Mouse (Mus musculus): ENCODE measurements around the gene Rhobtb1. TPM values are rescaled to one million over a fixed set of nuclear protein-coding genes. Genes with fewer than 3 reads are reported as not detected.

The Rhobtb1 gene
- polyA plus RNA-seq, 1 experiment from 2014 or later: 14.0 TPM

GRCm38 (mm10) chr10:69331231-69331630, 180.0 kb downstream of the Rhobtb1 start:
- WGBS: 87% methylated on average over 6 of the region's 6 CpGs

DNA sequence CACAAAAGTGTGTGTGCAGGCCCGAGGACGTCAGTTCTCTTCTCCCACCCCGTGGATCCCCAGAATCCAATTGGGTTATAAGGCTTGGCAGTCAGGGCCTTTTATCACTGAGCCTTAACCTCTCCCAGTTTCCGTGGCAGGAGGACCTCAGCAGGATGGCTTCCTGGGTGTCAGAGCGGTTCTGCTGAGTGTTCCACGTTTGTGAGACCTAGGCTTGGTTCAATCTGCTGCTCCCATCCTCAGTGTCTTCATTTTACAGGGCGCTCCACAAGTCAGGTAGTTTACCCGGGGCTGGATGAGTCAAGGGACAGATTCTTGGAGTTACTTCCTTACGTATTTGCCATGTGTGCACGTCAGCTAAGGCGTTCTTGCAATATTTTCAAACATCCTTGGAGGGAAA, 182.0 kb downstream of the Rhobtb1 start:
- WGBS: 93% methylated on average over 11 of the region's 11 CpGs
- Histone ChIP-seq H3K4me3 (no peak overlapping the region), H3K27ac (no peak overlapping the region), H3K27me3 (ENCODE audit: poor library complexity, severe bottlenecking) (no peaks in the 10 kb centered on the region), H3K9me3 (no peaks in the 10 kb centered on the region), H3K36me3 (replicated peaks) (peaks cover 54% of the 10 kb centered on the region), H3K4me1 (peaks cover 12% of the 10 kb centered on the region)
- no peak for DNase-seq (ENCODE audit: extremely low spot score, low spot score)

More at GRCm38 (mm10) chr10:69331231-69331630, 180.0 kb downstream of the Rhobtb1 start:
- Histone ChIP-seq H3K4me3 (no peak overlapping the region), H3K36me3 (replicated peaks) (peaks cover 34% of the 10 kb centered on the region), H3K27ac (no peak overlapping the region), H3K4me1 (peaks cover 12% of the 10 kb centered on the region), H3K27me3 (ENCODE audit: poor library complexity, severe bottlenecking) (no peaks in the 10 kb centered on the region), H3K9me3 (no peaks in the 10 kb centered on the region)
- DNase-seq (ENCODE audit: extremely low spot score, low spot score): no peak

DNA sequence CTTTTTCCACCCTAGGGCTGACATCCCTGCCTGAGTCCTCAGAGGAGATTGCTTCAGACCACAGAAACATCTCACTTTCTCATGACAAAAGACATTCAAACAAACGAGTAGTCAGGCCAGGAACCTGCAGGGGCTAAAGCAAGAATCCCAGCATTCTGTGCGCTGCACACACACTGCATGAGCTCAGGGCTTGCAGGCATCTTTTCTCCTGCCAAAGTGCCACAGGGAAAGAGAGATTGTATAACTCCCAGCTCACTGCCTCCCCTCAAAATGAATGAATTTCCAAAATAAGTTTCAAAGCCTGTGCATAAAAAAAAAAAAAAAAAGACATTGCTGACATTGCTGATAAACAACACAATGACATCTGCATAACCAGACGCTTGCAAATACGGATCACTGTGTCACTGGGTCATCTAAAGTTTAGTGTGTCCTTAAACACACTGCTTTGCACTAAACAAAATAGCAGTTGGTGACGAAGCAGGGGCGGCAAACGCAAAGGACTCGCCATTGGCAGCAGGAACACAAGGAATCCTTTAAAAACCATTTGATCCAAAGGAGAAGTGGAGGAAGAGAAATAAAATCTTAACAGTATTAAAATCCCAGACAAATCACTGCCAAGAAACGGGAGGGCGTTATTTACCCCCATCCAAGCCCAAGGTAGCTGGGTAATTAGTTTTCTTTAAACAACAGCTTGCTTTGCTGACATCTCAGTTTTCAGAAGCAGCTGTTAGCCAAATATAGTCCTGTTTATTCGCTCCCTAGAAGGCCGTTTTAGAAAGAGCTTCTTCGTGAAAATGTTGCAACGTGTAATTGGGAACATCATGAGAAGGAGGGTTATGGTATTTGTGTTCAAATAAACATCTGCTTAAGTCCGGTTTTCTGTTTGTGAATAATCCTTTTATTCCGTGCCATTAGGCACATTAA, 183.3 kb downstream of the Rhobtb1 start:
- Histone ChIP-seq H3K27me3 (ENCODE audit: poor library complexity, severe bottlenecking) (no peaks in the 10 kb centered on the region), H3K4me1 (peaks cover 12% of the 10 kb centered on the region), H3K4me3 (no peak overlapping the region), H3K27ac (no peak overlapping the region), H3K9me3 (no peaks in the 10 kb centered on the region), H3K36me3 (replicated peaks) (peaks cover 67% of the 10 kb centered on the region)
- no peak for DNase-seq (ENCODE audit: extremely low spot score, low spot score)
- WGBS: 83% methylated on average over 16 of the region's 16 CpGs

GRCm38 (mm10) chr10:69335195-69335536, 183.9 kb downstream of the Rhobtb1 start:
- 59% methylated on average over 7 of the region's 7 CpGs for WGBS
- Histone ChIP-seq H3K27me3 (ENCODE audit: poor library complexity, severe bottlenecking) (no peaks in the 10 kb centered on the region), H3K9me3 (no peaks in the 10 kb centered on the region), H3K4me1 (peaks cover 12% of the 10 kb centered on the region), H3K36me3 (replicated peaks) (peaks cover 73% of the 10 kb centered on the region), H3K4me3 (no peak overlapping the region), H3K27ac (no peak overlapping the region)
- no peak for DNase-seq (ENCODE audit: extremely low spot score, low spot score)

DNA sequence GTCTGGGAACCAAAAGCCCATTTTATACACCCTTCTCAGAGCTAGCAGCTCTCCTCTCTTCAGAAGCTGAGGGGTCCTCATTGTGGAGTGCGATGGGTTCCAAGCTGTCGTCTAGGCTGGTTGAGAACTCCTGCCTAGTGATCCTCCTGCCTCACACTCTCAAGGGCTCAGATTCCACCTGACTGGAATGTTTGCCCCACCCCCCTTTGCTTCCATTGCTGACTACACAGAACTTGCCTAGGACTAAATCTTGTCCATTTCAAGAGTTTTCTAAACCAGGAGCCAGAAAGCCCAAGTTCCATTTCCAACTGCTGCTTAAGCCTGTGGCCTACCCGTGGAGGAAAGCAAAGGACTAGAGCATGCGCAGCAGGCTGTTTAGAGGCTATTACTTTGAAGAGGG, 184.4 kb downstream of the Rhobtb1 start:
- Histone ChIP-seq H3K27me3 (ENCODE audit: poor library complexity, severe bottlenecking) (no peaks in the 10 kb centered on the region), H3K27ac (no peak overlapping the region), H3K9me3 (no peaks in the 10 kb centered on the region), H3K36me3 (replicated peaks) (peaks cover 78% of the 10 kb centered on the region), H3K4me3 (no peak overlapping the region), H3K4me1 (peaks cover 12% of the 10 kb centered on the region)
- WGBS: 85% methylated on average over 4 of the region's 4 CpGs
- DNase-seq (ENCODE audit: extremely low spot score, low spot score): no peak

DNA sequence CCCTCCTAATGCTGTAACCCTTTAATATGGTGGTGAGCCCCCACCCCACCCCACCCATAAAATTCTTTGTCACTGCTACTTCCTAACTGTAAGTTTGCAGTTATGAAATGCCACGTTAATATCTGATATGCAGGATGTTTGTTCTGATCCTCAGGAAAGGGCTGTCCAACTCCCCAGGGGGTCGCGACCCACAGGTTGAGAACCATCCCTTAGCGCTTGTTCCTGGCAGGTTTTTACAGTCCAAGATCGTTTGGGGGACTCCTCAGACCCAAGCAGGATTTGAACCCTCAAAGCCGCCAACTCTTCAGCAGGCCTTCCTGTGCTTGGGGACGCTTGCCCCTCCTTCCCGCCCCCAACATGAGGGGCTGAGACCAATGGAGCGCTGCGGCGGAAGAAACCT, 185.0 kb downstream of the Rhobtb1 start:
- Histone ChIP-seq H3K27me3 (ENCODE audit: poor library complexity, severe bottlenecking) (no peaks in the 10 kb centered on the region), H3K4me3 (no peak overlapping the region), H3K4me1 (peaks cover 12% of the 10 kb centered on the region), H3K9me3 (no peaks in the 10 kb centered on the region), H3K36me3 (replicated peaks) (peaks cover 84% of the 10 kb centered on the region), H3K27ac (no peak overlapping the region)
- WGBS: 95% methylated on average over 11 of the region's 11 CpGs
- no peak for DNase-seq (ENCODE audit: extremely low spot score, low spot score)

DNA sequence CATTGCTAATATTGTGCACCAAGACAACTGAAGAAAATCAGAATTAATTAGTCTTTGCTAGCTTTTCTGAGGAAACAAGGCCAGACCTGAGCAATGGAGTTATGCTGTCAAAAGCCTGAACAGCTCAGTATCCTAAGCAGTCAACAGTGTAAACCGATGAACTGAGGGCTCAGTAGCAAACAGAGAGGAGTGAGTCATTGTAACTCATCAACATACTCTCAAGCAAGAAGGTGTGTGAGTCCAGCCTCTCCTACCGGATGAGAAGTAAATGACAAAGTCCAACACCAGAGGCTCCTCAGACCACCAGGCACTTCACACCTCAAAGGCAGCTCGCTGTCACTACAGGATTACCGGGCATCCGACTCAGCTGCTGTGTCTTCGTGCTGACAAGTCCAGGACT, 188.8 kb downstream of the Rhobtb1 start:
- H3K9me3 ChIP-seq: no peaks in the 10 kb centered on the region
- 92% methylated on average over 6 of the region's 6 CpGs for WGBS
- no peak for DNase-seq (ENCODE audit: extremely low spot score, low spot score)
- H3K27me3 ChIP-seq (ENCODE audit: poor library complexity, severe bottlenecking): no peaks in the 10 kb centered on the region
- H3K4me1 ChIP-seq: peaks cover 11% of the 10 kb centered on the region
- H3K4me3 ChIP-seq: no peak overlapping the region
- H3K27ac ChIP-seq: no peak overlapping the region
- peaks cover 100% of the 10 kb centered on the region for H3K36me3 ChIP-seq (replicated peaks)

Other genes starting within 250 kb of the Rhobtb1 start
- gene A930033H14Rik, start 61.7 kb downstream of the Rhobtb1 start, polyA plus RNA-seq (2016; fragmentation: Nextera tagmentation; extraction: Ambion mirVana): 0.98 and 1.2 TPM in 2 replicates
- gene Cdk1, start 201.5 kb downstream of the Rhobtb1 start, polyA plus RNA-seq (2016; fragmentation: Nextera tagmentation; extraction: Ambion mirVana): 542 and 548 TPM in 2 replicates
- 18.5 and 24.8 TPM in 2 replicates for gene Ank3, start 247.3 kb downstream of the Rhobtb1 start, polyA plus RNA-seq (2016; fragmentation: Nextera tagmentation; extraction: Ambion mirVana)

Data from forebrain, embryonic 10.5 days (tissue).